Mouse (Mus musculus) forebrain, embryonic 14.5 days (tissue): ENCODE measurements around the gene Cwc25. TPM values are rescaled to one million over a fixed set of nuclear protein-coding genes. Genes with fewer than 3 reads are reported as not detected.
"Not testable (repeated sequence)": the region's sequence is repeated elsewhere in the genome, so short reads cannot be mapped to it uniquely, and the experiment has no call there.

ENCODE experiments used
- ATAC-seq: fragments of 200-750 bp; cut with Nextera tagmentation; 2 replicates; pipeline ENCODE4 v1.8.0; 2017; ENCODE audit warnings: mild to moderate bottlenecking, moderate library complexity
- DNase-seq: peaks from one replicate; pipeline ENCODE4 v3.0.0-alpha.2; 2015; ENCODE audit warnings: low spot score
- H3K27ac ChIP-seq: fragments of 300-500 bp; sonication (generic); 2 replicates; pipeline ENCODE4 v1.5.1; 2014; ENCODE audit warnings: low read depth, mild to moderate bottlenecking, control low read depth, low read length, moderate library complexity
- H3K27me3 ChIP-seq: fragments of 300-500 bp; sonication (generic); replicated peaks from 2 replicates; pipeline ENCODE4 v1.6.1; 2014; ENCODE audit warnings: low read length, control low read depth, mixed read lengths; ENCODE audit not compliant: control insufficient read depth, insufficient read depth
- H3K36me3 ChIP-seq: fragments of 300-500 bp; sonication (generic); 2 replicates; pipeline ENCODE4 v1.6.1; 2014; ENCODE audit warnings: low read length, control low read depth; ENCODE audit not compliant: control insufficient read depth, insufficient read depth
- H3K4me1 ChIP-seq: fragments of 300-500 bp; sonication (generic); 2 replicates; pipeline ENCODE4 v1.6.1; 2014; ENCODE audit warnings: antibody characterized with exemption, low read length, control low read depth; ENCODE audit not compliant: control insufficient read depth, insufficient read depth
- H3K4me2 ChIP-seq: fragments of 300-500 bp; sonication (generic); 2 replicates; pipeline ENCODE4 v1.6.1; 2014; ENCODE audit warnings: mild to moderate bottlenecking, control low read depth, low read length
- H3K4me3 ChIP-seq: fragments of 300-500 bp; sonication (generic); 2 replicates; pipeline ENCODE4 v1.5.1; 2014; ENCODE audit warnings: low read depth, low read length, control low read depth
- H3K9ac ChIP-seq: fragments of 300-500 bp; sonication (generic); 2 replicates; pipeline ENCODE4 v1.6.1; 2014; ENCODE audit warnings: mild to moderate bottlenecking, low read length, control low read depth, moderate library complexity
- H3K9me3 ChIP-seq: fragments of 300-500 bp; sonication (generic); replicated peaks from 2 replicates; pipeline ENCODE4 v1.6.1; 2016; ENCODE audit warnings: low read length, control low read depth, mixed read lengths; ENCODE audit not compliant: control insufficient read depth
- WGBS: fragments of 180-500 bp; shearing (Covaris S2); extraction: QIAGEN DNeasy Blood & Tissue Kit; methylation state at CpG from one replicate; pipeline ENCODE4 v1.1.7; 2014; 5-methylcytosine and 5-hydroxymethylcytosine counted together
- polyA plus RNA-seq: library from polyadenylated mRNA; unstranded; fragments of >200 nt; fragmentation: Nextera tagmentation; extraction: Ambion mirVana; gene quantifications from 2 replicates; pipeline ENCODE4 v1.2.1, GENCODE M21; 2014

Gene Cwc25
- polyA plus RNA-seq, 1 experiment from 2014 or later = 9.9 TPM

DNA sequence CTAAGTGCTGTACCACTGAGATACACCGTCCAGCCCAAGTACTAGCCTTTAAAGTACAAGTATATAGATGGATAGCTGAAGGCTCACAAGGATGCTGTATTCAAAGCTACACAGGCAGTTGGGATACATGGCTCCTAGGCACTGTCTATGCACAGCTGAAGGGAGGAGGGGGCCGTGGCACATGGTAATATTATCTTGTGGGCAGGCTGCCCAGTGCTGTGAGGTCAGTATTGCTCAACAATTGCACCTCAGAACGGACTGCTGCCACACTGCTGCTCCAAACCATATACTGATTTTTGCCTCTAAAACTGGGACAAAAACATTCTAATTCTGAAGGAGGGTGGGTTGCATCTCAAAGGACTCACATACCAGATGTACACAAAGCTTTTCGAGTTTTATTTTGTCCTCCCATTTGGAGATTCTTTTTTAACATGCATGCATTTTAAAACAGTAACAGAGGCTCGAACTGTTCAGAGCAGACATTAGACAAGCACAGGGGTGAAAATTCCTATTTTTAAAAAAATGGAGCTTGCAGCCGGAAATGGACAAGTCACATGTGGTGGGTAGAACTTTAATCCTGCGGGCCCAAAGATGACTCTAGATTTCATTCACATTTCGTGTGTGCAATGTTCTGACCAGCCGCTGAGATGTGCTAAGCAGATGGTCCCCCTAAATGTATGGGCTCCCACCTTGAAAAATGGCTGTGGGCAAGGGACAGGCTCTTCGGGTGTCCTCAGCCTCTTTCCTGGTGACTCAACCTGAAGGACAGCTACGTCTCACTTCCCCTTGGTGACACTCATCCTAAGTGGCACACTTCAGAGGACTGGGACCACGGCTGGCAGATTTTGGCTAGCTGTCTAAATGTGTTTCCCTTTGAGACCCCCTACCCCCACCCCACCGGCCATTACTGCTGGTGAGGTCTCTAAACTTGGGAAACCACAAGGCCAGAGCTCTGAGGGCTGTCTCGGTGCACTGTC lies 51.3 kb downstream of the Cwc25 start:
- DNase-seq (no peak), ATAC-seq (no peak)
- Histone ChIP-seq H3K4me2 (no peak overlapping the region), H3K27me3 (no peaks in the 10 kb centered on the region), H3K9ac (no peak overlapping the region), H3K9me3 (no peaks in the 10 kb centered on the region), H3K36me3 (peaks cover 80% of the 10 kb centered on the region), H3K4me3 (no peak overlapping the region), H3K4me1 (no peaks in the 10 kb centered on the region), H3K27ac (no peak overlapping the region)
- 91% methylated on average over 14 of the region's 14 CpGs for WGBS

GRCm38 (mm10) chr11:97714356-97714755 lies 52.0 kb downstream of the Cwc25 start:
- Histone ChIP-seq H3K4me3 (no peak overlapping the region), H3K4me1 (no peaks in the 10 kb centered on the region), H3K9me3 (no peaks in the 10 kb centered on the region), H3K27me3 (no peaks in the 10 kb centered on the region), H3K36me3 (peaks cover 74% of the 10 kb centered on the region), H3K27ac (no peak overlapping the region), H3K4me2 (no peak overlapping the region), H3K9ac (no peak overlapping the region)
- 98% methylated on average over 3 of the region's 3 CpGs for WGBS
- DNase-seq (no peak), ATAC-seq (no peak)

DNA sequence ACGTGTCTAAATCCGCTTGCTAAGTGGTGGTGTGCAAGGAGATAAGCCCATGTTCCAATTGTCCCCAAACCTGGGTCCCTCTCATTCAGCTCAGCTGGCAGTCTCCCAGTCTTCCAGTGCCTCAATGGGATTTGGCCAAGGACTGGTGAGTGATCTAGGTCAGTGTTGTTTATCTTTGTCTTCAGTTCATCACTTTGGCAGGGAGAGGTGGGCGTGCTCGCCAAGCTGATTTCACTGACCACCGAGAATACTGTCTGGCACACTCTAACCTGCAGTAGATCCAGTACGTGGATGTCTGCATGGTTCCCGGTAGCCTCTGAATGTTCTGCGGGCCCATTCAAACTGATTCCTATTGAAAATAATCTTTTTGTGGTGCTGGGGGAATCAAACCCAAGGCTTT lies 52.5 kb downstream of the Cwc25 start:
- no peak overlapping the region for H3K27ac ChIP-seq
- no peaks in the 10 kb centered on the region for H3K27me3 ChIP-seq
- WGBS = 87% methylated on average over 8 of the region's 8 CpGs

DNA sequence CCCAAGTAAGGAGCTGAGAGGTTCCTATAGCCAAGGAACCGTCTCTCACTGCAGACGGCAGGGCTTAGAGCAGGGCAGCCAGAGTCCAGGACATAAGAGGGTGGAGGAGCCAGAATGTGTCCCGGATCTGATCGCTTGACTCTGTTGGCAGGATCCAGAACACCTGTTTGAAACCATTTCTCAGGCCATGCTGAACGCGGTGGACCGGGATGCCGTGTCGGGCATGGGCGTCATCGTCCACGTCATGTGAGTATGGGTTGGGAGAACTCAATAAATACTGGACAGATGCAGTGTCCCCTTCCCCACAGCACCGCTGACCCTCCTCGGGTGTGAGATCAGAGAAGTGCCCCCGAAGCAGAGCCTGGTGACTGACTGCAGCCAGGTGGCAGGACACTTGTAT lies 54.1 kb downstream of the Cwc25 start:
- H3K36me3 ChIP-seq = peaks cover 74% of the 10 kb centered on the region
- H3K4me3 ChIP-seq = no peak overlapping the region
- H3K9ac ChIP-seq = no peak overlapping the region
- H3K27me3 ChIP-seq = no peaks in the 10 kb centered on the region
- no peak overlapping the region for H3K27ac ChIP-seq
- DNase-seq (no peak), ATAC-seq (no peak)
- no peaks in the 10 kb centered on the region for H3K9me3 ChIP-seq
- no peaks in the 10 kb centered on the region for H3K4me1 ChIP-seq
- H3K4me2 ChIP-seq = no peak overlapping the region
- WGBS = 91% methylated on average over 15 of the region's 15 CpGs

More for the DNA sequence above, 52.5 kb downstream of the Cwc25 start:
- Histone ChIP-seq H3K9ac (no peak overlapping the region), H3K9me3 (no peaks in the 10 kb centered on the region), H3K4me2 (no peak overlapping the region), H3K36me3 (peaks cover 74% of the 10 kb centered on the region), H3K4me1 (no peaks in the 10 kb centered on the region), H3K4me3 (no peak overlapping the region)
- no peak for DNase-seq
- ATAC-seq = no peak

- peaks cover 77% of the 10 kb centered on the region for H3K36me3 ChIP-seq
- ATAC-seq (no peak), DNase-seq (no peak)
- H3K4me1 ChIP-seq = no peaks in the 10 kb centered on the region
- H3K4me2 ChIP-seq = no peak overlapping the region
- H3K27ac ChIP-seq = no peak overlapping the region
- H3K27me3 ChIP-seq = no peaks in the 10 kb centered on the region
- no peak overlapping the region for H3K9ac ChIP-seq
- no peak overlapping the region for H3K4me3 ChIP-seq
- H3K9me3 ChIP-seq = no peaks in the 10 kb centered on the region
- WGBS = 86% methylated on average over 13 of the region's 13 CpGs
Measured at GRCm38 (mm10) chr11:97711200-97711900, 55.0 kb downstream of the Cwc25 start.

- not testable (repeated sequence) for H3K27me3 ChIP-seq, H3K9me3 ChIP-seq, H3K9ac ChIP-seq, ATAC-seq, H3K27ac ChIP-seq, DNase-seq, H3K4me2 ChIP-seq, H3K4me1 ChIP-seq, H3K4me3 ChIP-seq
- H3K36me3 ChIP-seq = peaks cover 80% of the 10 kb centered on the region
- WGBS = 68% methylated on average over 2 of the region's 2 CpGs
Measured at GRCm38 (mm10) chr11:97710067-97710466, 56.3 kb downstream of the Cwc25 start.

- ATAC-seq (peak; percentile 87), DNase-seq (peak; percentile 100)
Measured at GRCm38 (mm10) chr11:97703039-97703826, 63.1 kb downstream of the Cwc25 start, which contains the start of gene Psmb3. Gene Psmb3 (plus strand): TSS chr11:97703399.

DNA sequence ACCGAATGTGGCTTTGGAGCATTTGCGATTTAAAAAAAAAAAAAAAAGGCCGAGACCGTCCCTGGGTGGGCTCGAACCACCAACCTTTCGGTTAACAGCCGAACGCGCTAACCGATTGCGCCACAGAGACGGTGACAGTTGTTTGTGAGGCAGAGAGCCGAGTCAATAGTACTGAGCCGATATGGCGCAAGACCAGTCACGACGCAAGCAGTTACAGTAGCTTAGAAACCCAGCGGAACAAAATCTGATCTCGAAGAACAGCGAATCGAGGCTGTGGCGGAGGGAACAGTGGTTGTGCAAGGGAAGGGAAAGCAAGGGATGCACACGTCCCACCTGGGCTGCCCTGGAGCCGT lies 64.0 kb downstream of the Cwc25 start:
- peak overlapping the region; percentile 84 for H3K4me3 ChIP-seq
- DNase-seq (peak; percentile 91), ATAC-seq (peak; percentile 8)
- under 1% methylated on average over 24 of the region's 24 CpGs for WGBS
- H3K27me3 ChIP-seq = no peaks in the 10 kb centered on the region
- H3K27ac ChIP-seq = peak overlapping the region; percentile 78
- H3K9me3 ChIP-seq = no peaks in the 10 kb centered on the region
- H3K4me1 ChIP-seq = peaks cover 26% of the 10 kb centered on the region
- peaks cover 18% of the 10 kb centered on the region for H3K36me3 ChIP-seq
- peak overlapping the region; percentile 68 for H3K9ac ChIP-seq
- peak overlapping the region; percentile 85 for H3K4me2 ChIP-seq

More at GRCm38 (mm10) chr11:97703039-97703826, 63.1 kb downstream of the Cwc25 start, which contains the start of gene Psmb3:
- Histone ChIP-seq H3K4me1 (peaks cover 21% of the 10 kb centered on the region), H3K9me3 (no peaks in the 10 kb centered on the region), H3K9ac (peak within 1 kb of the TSS; percentile 83), H3K27me3 (no peaks in the 10 kb centered on the region), H3K27ac (peak within 1 kb of the TSS; percentile 78), H3K4me2 (peak within 1 kb of the TSS; percentile 85), H3K4me3 (peak within 1 kb of the TSS; percentile 84), H3K36me3 (peaks cover 26% of the 10 kb centered on the region)
- WGBS = under 1% methylated on average over 35 of the region's 35 CpGs
